Mouse (Mus musculus) thymus, adult 2 months (tissue): Measurements from ENCODE around the gene Soat1.

Experiments
- CTCF ChIP-seq: fragments of 200-500 bp; IDR thresholded peaks from 2 replicates; pipeline ENCODE4 v1.5.1; 2012; ENCODE audit warnings: mild to moderate bottlenecking, control low read depth, low read length, moderate library complexity, borderline replicate concordance; ENCODE audit not compliant: control insufficient read depth, poor library complexity, insufficient read depth; ENCODE audit errors: extremely low read depth
- POLR2A ChIP-seq: fragments of 200-500 bp; IDR thresholded peaks from 2 replicates; pipeline ENCODE4 v1.6.1; 2012; ENCODE audit warnings: mild to moderate bottlenecking, low read length, control low read depth, moderate library complexity; ENCODE audit not compliant: control insufficient read depth, poor library complexity, insufficient read depth; ENCODE audit errors: extremely low read depth

DNA sequence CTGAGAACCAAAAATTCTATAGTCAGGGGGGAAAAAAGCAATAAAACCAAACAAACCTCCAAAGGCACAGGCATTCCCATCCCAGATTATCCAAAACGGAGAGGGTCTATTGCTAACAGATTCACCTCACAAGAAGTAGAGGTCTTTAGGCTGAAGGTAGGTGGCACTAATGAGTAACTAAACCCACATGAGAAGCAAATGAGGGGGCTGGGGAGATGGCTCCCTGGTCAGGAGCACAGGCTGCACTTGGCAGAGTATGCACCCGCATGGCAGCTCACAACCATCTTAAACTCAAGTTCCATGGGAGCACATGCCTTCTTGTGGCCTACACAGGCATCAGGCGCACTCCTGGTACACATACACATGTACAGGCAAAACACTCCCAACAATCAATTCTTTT is 7.7 kb upstream of the Soat1 start:
- no peak for TF ChIP-seq POLR2A
- no peak for TF ChIP-seq CTCF
